Mouse (Mus musculus) granulocyte monocyte progenitor cell, adult 5-6 weeks (primary cell): ENCODE measurements around the gene Trim25. TPM values are rescaled to one million over a fixed set of nuclear protein-coding genes. Genes with fewer than 3 reads are reported as not detected.
A peak's percentile ranks its signal among the peaks of the same experiment; 100 is the strongest.

ENCODE experiments used
- ATAC-seq: replicated peaks from 2 replicates; pipeline ENCODE4 v1.8.0; 2016; ENCODE audit warnings: mild to moderate bottlenecking, moderate TSS enrichment, inconsistent platforms; ENCODE audit not compliant: poor library complexity, severe bottlenecking
- total RNA-seq, 2 experiments: library from RNA; stranded (forward) in 1 of 2; stranded (reverse) in 1 of 2; fragments of 200-712, 200-1000 nt in 1 of 2; fragments of >200 nt in 1 of 2; fragmentation: Nextera tagmentation in 1 of 2; gene quantifications; 2 replicates each; pipeline ENCODE4 v1.2.3; 2014 to 2017

Trim25 gene
- total RNA-seq (2014; fragmentation: Nextera tagmentation) (26.9 and 32.2 TPM in 2 replicates), total RNA-seq (2017) (14.0 and 18.4 TPM in 2 replicates)

DNA sequence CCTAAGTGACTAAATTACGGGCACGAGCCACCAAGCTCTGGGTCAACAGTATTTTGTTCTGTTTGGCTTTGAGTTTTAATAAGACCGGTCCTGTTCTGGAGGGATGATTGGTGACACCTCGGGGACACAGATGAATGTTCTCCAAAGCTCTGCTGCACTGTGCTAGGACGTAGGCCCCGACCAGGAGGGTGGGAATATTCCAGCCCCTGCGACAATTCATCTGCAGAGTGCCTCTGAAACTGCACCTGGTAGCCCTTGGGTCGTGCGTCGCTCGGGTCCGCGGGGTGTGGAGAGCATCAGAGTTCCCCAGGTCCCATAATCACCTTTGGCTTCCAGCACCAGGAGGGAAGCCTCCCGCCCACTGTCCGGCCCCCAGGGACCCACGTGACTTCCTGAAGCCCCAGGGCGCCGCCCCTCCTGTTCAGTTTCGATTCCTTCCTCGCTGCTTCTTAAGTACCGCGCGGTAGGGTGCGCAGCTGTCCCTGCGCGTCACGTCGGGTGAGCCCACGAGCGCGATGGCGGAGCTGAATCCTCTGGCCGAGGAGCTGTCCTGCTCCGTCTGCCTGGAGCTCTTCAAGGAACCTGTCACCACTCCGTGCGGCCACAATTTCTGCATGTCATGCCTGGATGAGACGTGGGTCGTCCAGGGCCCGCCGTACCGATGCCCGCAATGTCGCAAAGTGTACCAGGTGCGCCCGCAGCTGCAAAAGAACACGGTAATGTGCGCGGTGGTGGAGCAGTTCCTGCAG, at the start of gene Trim25:
TSS of gene Trim25 (plus strand) at position 403 of the 749 bp plus-strand sequence.
- peak; percentile 87 for ATAC-seq

DNA sequence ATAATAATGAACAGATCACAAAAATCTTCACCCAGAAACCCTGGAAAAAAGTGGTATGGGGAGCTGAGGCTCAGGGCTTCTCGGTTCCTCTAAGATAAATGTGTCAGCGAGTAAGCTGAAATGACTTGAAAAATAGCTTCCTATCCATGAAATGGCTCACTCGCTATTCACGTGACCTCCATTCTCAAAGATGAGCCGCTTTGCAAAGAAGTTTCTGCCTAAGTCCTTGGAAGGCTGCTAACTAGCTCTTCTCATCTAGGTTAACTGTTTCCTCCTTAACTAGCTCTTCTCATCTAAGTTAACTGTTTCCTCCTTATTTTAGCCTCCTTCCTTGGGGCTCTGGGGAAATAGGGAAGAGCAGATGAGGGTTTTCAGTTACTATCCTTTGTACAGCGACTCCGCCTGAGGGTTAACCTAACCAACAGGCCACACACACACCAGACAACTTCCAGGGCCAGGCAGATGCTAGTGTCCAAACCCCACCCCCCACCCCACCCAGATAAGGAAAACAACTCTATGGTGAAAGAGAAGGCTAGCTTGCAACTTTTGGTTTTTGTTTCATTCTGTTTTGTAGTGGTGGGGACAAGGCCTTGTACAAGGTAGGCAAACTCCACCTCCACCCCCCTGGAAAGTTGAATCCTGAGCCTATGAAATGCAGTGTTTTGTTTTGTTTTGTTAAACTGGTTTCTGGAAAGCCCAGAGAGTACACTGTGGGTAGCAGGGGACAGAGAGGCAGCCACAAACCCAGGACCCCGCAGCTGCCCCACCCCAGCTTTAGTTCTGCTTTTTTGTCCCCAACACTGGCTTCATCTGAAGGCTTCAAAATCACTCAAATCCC, 49.2 kb upstream of the Trim25 start:
- peak; percentile 49 for ATAC-seq

DNA sequence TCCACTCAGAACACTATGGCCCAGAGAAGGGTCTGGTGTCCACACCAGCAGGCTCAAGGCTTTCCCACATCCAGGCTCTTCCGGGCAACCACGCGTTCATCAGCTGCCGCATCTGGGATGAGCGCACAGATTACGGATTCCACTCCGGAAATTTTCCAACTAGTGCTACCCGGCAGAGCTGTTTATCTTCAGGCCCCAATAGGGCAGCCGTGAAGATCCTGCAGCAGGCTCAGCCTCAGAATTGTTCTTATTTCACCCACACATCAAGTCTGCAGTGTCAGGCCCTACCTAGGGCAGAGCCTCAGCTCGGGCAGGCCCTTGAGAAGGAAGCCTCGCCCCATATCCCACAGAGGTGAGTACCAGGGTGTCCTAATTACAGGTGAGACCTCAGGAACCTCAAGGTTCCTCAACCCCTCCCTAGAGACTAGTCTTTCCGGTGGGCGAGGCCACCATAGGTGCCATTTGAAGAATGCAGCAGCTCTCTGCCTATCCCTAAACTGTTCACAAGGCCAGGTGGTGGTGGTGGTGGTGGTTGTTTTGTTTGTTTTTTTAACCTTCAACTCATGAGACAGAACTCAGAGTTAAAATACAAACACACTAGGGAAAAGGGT, 48.4 kb upstream of the Trim25 start:
- no peak for ATAC-seq

DNA sequence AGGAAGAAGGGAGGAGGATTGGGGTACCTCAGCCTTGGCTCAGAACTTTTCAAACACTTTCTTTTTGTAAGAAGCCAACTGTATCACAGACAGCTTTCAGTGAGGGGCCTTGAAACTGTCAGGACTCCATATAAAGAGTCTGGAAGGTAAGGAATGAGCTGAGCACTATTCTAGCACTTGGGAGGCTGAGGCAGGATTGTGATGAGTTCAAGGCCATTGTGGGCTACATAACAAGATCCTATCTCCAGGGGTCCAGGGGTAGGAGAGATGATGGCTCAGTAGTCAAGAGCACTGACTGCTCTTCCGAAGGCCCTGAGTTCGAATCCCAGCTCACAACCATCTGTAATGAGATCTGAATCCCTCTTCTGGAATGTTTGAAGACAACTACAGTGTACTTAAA, 47.6 kb upstream of the Trim25 start:
- ATAC-seq = no peak

DNA sequence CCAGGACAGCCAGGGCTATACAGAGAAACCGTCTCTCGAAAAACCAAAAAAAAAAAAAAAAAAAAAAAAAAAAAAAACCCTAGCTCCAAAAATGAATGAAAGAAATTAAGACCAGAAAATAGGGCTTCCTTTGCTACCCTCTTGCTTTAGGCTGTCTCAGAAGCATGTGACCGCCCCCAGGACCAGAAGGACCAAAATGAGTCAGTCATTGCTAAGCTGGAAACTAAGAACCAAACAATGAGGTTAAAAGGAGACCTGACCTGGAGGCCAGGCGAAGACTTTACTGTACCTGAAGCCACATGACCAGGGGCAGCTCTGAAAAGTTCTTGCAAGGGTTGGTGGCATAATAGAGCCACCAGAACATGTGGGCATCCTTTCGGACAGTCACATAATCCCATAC, 47.1 kb upstream of the Trim25 start:
- no peak for ATAC-seq

DNA sequence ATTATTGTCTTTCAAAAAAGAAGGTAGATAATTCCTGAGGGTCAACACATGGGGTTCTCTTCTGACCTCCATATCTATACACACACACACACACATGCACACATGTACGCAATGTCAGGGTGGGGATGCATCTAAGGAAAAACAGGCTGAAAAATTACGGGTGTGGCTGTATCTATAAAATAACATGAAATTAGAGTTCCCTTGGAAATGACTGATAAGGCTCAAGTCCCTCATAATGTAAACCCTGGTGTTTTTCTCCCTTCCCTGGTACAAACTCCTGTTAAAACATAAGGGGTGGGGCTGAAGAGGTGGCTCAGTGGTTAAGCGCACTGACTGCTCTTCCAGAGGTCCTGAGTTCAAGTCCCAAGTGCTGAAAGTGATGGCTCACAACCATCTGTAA, 45.6 kb upstream of the Trim25 start:
- ATAC-seq = no peak

DNA sequence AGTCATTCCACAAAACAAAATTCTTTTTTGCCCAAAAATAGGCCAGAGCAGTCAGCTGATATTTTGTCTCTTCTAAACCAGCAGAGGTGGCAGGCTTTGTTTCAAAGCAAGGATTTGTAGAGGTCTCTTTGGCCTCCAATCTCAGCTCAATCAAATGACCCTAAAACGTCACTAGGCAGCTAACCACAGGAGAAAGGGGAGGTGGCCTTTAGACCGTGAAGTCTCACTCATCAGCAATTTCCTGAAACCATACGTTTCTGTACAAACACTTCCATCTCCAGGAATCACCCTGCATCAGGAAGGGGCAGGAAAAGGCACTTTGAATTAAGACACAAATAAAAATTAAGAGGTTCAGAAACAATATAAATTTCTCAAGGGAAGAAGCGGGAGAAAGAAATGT, 44.4 kb upstream of the Trim25 start:
- peak; percentile 55 for ATAC-seq

DNA sequence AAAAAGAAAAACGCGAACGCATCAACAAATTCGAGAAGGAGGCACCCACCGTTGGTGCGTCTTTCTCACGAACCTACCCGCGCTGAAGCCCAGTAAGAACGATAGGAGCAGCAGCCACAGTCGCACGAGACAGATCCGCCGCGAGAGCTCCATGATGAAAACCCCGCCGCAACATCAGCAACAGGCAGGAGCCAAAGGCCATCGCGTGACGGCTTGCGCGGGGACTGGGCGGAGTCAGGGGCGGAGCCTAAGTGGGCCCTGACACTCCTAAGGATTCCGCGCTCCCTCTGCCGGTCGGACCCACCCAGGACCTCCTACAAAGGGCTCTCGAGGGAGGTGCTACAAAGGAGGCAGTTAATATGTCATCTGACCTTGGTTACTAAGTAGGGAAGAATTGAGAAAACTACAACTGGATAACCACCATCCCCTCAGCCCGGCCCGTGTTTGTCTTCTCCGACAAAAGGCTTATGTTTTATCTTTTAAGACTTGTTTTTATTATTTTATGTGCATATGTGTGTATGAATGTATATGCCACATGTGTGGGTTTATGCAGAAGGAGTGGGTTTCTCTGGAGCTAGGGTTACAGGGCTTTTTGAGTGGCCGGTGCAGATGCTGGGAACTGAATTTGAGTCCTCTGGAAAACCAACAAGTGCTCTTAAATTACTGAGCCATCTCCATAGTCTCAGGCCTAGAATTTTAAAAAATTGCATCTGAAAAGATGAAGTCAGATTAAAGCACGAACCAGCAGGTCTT, 43.8 kb upstream of the Trim25 start, which contains the start of gene Scpep1:
TSS of gene Scpep1 (minus strand) at position 249 of the 753 bp plus-strand sequence.
- peak; percentile 99 for ATAC-seq

DNA sequence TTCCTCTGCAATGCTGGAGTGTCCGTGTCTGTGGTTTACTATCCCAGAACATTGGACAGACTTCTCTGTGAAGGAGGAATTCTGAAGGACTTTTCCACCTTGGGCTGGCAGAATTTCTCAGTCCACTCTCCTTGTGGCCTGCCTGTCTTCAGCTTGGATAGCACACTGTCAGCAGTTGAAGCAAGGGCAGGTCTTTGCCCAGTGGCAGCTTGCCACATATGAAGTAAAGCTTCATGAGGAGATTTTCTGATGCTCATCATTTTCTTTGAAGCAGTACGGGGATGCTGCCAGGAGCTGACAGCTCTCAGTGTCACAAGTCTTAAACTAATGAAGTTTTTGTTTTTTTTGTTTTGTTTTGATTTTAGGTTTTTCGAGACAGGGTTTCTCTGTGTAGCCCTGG, 40.3 kb upstream of the Trim25 start:
- no peak for ATAC-seq

DNA sequence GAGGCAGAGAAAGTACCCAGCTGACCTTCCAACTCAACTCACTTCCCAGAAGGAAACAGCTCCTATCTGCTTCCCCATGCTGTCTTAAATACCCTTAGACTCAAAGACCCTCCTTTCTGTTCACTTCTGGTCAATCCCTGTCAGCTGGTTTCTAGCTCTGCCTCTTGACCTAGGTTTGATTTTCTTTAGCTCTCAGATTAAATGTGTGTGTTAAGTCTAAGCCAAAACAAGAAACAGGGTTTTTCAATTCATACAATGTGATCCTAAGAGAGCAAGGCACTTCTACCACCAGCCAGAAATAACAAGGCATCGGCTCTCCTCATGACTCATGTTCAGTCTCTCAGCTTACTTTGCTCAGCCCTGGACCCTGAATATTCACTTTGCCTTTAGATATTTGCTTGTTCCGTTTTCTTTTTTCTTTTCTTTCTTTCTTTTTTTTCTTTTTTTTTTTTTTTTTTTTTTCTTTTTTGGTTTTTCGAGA, 32.3 kb upstream of the Trim25 start, which contains the start of gene Elobl:
TSS of gene Elobl (minus strand) at position 51 of the 481 bp plus-strand sequence.
- no peak for ATAC-seq

DNA sequence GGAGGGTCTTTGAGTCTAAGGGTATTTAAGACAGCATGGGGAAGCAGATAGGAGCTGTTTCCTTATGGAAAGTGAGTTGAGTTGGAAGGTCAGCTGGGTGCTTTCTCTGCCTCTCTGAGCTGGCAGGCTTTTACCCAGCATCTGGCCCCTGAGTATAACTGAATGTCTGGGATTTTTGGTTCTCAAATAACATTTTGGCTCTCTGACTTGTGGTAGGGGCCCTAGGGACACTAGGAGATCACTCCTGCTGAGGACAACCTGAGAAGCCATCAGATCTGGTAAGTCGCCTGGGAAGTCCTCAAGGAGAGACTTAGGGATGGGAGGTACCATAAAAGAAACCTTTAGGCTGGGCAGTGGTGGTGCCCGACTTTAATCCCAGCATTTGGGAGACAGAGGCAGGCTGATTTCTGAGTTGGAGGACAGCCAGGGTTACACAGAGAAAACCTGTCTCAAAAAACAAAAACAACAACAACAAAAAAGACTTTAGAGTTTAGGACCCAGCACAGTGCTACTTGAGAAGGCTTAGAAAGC, 28.9 kb upstream of the Trim25 start, which contains the start of gene Coil:
TSS of gene Coil (plus strand) at position 51 of the 531 bp plus-strand sequence.
- no peak for ATAC-seq

DNA sequence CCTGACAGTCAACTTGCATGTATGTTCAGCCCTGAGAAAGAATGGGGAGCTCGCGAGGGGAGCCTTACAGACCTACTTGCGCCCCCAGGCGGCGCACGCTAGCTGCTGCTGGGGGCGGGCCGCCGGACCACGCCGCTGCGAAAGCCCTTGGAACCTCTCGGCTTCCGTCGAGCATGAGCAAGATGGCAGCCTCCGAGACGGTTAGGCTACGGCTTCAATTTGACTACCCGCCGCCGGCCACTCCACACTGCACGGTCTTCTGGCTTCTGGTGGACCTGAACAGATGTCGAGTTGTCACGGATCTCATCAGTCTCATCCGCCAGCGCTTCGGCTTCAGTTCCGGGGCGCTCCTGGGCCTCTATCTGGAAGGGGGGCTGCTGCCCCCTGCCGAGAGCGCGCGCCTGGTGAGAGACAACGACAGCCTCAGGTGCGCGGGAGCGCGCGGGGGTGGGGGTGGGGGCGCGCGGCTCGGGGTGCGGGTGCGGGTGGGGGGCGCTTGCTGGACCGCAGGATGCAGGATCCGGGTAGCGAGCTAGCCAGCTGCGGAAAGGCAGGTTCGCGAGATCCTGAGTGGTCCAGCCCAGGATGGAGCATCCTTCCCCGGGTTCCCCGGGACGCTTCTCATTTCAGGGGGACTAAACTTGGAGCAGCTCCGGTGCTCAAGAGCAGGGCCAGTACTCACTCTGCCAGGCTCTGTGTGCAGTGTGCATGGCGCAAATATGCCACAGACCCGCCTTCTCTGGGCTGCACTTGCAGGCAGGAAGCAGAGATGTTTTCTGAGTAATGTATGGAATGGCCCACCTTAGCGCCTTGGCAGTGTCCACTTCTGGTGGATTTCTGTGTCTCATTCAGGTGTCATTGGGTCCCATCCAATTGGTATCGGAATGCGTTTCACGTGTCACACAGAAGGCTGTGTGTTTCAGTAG, 25.1 kb upstream of the Trim25 start:
- peak; percentile 95 for ATAC-seq

DNA sequence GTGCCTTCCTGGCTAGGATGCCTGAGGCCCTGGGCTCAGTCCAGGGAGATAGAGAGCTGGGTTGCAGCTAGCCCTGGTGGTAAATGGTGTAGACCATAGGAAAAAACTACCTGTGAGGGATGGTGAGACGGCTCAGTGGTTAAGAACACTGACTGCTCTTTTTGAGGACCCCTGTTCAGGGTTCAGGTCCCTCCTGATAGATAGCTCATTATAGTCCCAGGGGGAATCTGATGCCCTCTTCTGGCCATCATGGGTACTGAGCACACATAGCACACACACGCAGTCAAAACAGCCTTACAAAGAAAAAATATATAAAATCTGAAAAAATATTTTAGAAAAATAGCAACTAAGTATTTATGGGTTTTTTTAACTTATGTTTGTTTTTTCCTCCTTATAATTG, 22.9 kb upstream of the Trim25 start:
- ATAC-seq = no peak

DNA sequence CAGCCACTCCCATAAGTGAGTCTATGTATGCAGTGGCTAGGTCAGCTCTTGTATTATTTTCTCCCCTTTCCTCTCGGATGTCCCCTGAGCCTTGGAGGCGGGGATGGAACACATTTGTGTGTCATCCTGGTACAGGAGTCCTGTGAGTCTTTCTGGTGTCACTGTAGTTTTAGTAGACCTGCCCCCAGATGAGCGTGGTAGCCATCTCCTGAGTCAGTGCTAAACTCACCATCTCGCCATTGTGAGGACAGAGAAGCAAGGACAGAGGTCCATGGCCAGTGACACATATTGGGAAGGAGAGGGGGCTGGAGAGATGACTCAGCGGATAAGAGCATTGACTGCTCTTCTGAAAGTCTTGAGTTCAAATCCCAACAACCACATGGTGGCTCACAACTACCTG, 22.0 kb upstream of the Trim25 start:
- no peak for ATAC-seq

DNA sequence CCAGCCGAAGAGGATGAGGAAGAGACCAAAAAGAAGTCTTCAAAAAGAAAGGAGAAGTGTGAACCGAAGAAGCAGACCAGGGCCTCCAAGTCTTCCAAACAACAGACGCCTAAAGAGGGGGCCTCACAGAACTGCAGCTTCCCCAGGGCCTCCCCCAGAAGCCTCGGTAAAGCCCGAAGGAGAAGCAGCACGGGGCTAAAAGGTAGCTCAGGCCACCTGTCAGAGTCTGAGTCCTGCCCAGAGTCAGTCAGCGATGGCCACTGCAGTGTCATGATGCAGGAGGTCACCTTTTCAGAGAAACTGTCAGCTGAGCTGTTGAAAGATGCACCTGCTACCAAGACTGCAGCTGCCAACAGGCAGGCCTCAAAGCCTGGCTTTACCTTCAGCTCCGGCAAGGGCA, 17.8 kb upstream of the Trim25 start:
- ATAC-seq = no peak; the same call in 1 of the 2 replicates

DNA sequence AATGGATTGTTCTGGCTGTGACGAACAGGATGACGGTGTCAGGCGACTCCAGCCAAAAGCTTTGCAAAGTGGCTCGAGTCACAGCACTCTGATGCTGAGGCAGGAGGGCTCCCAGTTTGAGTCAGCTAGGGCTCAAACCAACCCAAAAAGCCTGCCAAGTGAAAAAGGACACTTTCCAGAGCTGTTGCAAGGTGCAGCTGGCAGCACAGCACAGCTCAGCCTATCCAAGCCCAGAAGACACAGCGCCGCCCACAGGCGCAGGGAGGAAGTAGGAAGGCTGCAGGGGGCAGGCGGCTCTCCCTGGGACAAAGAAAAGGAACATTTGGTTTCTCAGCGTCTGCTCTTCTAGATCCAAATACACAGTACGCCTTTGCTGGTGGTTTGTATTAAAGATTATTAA, 12.6 kb upstream of the Trim25 start:
- no peak for ATAC-seq

DNA sequence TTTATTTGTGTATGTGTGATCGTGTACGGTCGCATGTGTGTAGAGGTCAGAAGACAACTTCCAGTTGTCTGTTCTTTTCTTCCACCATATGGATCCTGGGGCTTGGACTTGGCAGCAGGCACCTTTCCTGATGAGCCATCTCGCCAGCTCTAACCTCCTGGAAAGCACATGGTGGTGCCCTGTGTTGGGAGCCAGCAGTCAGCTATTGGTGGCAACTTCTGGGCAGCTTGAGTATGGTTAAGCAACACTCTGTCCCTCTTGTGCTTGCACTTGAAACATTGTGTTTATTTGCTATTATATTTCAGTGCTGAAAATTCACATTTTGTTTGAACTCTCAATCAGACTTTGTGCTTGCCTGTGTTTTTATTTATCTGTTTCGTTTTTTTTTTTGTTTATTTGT, 10.2 kb upstream of the Trim25 start:
- ATAC-seq = no peak

DNA sequence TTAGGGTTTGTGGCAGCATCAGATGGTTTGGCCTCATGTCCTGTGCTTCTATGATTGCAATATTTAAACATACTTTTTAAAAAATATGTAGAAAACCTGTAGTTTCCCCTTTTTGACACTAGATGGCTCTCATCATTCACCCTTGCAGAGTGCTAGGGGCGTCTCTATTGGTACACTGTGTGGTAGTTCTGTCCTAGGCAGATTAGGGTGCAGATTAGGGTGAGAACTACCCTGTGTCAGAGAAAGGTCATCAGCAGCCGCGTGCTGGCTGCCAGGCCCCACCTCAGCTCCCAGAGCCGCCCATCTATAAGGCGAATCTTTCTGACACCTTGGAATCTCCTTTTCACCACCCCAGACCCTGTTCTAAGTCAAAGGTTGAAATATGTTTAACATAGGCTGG, 9.6 kb upstream of the Trim25 start:
- ATAC-seq = peak; percentile 78

DNA sequence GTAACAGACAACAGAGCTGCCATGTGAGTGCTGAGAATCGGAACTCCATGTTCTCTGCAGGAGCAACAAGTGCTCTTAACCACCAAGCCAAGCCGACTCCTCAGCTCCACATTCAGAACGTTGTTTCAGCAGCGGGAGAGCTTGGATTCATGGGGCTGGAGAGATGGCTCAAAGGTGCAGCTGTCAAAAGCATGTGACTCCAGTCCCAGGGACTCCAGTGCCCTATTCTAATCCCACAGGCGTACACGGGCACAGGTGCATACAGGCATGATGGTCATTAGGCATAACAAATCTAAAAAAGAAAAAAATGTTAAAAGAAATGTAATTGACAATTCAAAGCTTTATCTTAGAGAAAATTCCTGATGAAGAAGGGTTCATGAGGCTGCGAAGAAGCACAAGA, 6.0 kb upstream of the Trim25 start:
- ATAC-seq = no peak
